Mouse (Mus musculus) lung, postnatal 0 days (tissue): ENCODE results near the gene Med19. TPM values are rescaled to one million over a fixed set of nuclear protein-coding genes. Genes with fewer than 3 reads are reported as not detected.
A peak's percentile ranks its signal among the peaks of the same experiment; 100 is the strongest.

Experiments used
- ATAC-seq: fragments of 200-750 bp; cut with Nextera tagmentation; 2 replicates; pipeline ENCODE4 v1.8.0; 2017; ENCODE audit warnings: moderate library complexity
- DNase-seq: peaks from one replicate; pipeline ENCODE4 v3.0.0-alpha.2; 2016; ENCODE audit warnings: low spot score
- H3K27ac ChIP-seq: fragments of 300-500 bp; sonication (generic); 2 replicates; pipeline ENCODE4 v1.5.1; 2014; ENCODE audit warnings: antibody characterized with exemption, mild to moderate bottlenecking, low read length, mixed read lengths
- H3K27me3 ChIP-seq: fragments of 300-500 bp; sonication (generic); replicated peaks from 2 replicates; pipeline ENCODE4 v1.6.1; 2014; ENCODE audit warnings: low read length, mixed read lengths; ENCODE audit not compliant: insufficient read depth
- H3K36me3 ChIP-seq: fragments of 300-500 bp; sonication (generic); 2 replicates; pipeline ENCODE4 v1.6.1; 2014; ENCODE audit warnings: low read length, mixed read lengths; ENCODE audit not compliant: insufficient read depth
- H3K4me1 ChIP-seq: fragments of 300-500 bp; sonication (generic); 2 replicates; pipeline ENCODE4 v1.6.1; 2014; ENCODE audit warnings: antibody characterized with exemption, low read depth, low read length, mixed read lengths; ENCODE audit not compliant: insufficient read depth
- H3K4me2 ChIP-seq: fragments of 300-500 bp; sonication (generic); replicated peaks from 2 replicates; pipeline ENCODE4 v1.6.1; 2014; ENCODE audit warnings: low read depth, mild to moderate bottlenecking, low read length, moderate library complexity, mixed read lengths
- H3K4me3 ChIP-seq: fragments of 300-500 bp; sonication (generic); 2 replicates; pipeline ENCODE4 v1.5.1; 2014; ENCODE audit warnings: low read depth, low read length
- H3K9ac ChIP-seq: fragments of 300-500 bp; sonication (generic); replicated peaks from 2 replicates; pipeline ENCODE4 v1.6.1; 2014; ENCODE audit warnings: low read depth, mild to moderate bottlenecking
- H3K9me3 ChIP-seq: fragments of 300-500 bp; sonication (generic); 2 replicates; pipeline ENCODE4 v1.6.1; 2016; ENCODE audit warnings: low read length, mixed read lengths
- CTCF ChIP-seq: IDR thresholded peaks from 2 replicates; pipeline ENCODE4 v1.5.1; 2016; ENCODE audit warnings: antibody characterized with exemption, mild to moderate bottlenecking
- EP300 ChIP-seq: IDR thresholded peaks from 2 replicates; pipeline ENCODE4 v1.6.1; 2016; ENCODE audit warnings: antibody characterized with exemption, mild to moderate bottlenecking, control low read depth
- WGBS: fragments of 180-500 bp; shearing (Covaris S2); extraction: QIAGEN DNeasy Blood & Tissue Kit; methylation state at CpG from one replicate; pipeline ENCODE4 v1.1.7; 2014; 5-methylcytosine and 5-hydroxymethylcytosine counted together
- polyA plus RNA-seq: library from polyadenylated mRNA; unstranded; fragments of >200 nt; fragmentation: Nextera tagmentation; extraction: Ambion mirVana; gene quantifications from 2 replicates; pipeline ENCODE4 v1.2.1, GENCODE M21; 2015

The Med19 gene
- polyA plus RNA-seq, 1 experiment from 2014 or later = 21.0 TPM

GRCm38 (mm10) chr2:84648369-84648768 is 29.8 kb upstream of the Med19 start:
- 10% methylated on average over 6 of the region's 6 CpGs for whole genome bisulfite sequencing
- DNase-seq (peak; percentile 61), ATAC-seq (no peak)
- Histone ChIP-seq H3K36me3 (no peaks in the 10 kb centered on the region), H3K4me1 (peaks cover 7% of the 10 kb centered on the region), H3K27me3 (no peaks in the 10 kb centered on the region), H3K4me2 (peak overlapping the region; percentile 66), H3K27ac (peak overlapping the region; percentile 60), H3K9ac (peak overlapping the region; percentile 48; the same call in 1 of the 2 replicates), H3K4me3 (peak overlapping the region; percentile 73), H3K9me3 (no peaks in the 10 kb centered on the region)
- TF ChIP-seq EP300 = no peak
- TF ChIP-seq CTCF = peak; percentile 45

- H3K9ac ChIP-seq = peak overlapping the region; percentile 80
- H3K36me3 ChIP-seq = no peaks in the 10 kb centered on the region
- DNase-seq (peak; percentile 58), ATAC-seq (no peak)
- H3K4me1 ChIP-seq = peaks cover 3% of the 10 kb centered on the region
- no peaks in the 10 kb centered on the region for H3K9me3 ChIP-seq
- peak overlapping the region; percentile 66 for H3K4me2 ChIP-seq
- WGBS = 1% methylated on average over 10 of the region's 10 CpGs
- H3K27ac ChIP-seq = peak overlapping the region; percentile 96
- H3K27me3 ChIP-seq = no peaks in the 10 kb centered on the region
- TF ChIP-seq CTCF (no peak), EP300 (no peak)
- peak overlapping the region; percentile 73 for H3K4me3 ChIP-seq
These were observed 28.5 kb upstream of the Med19 start for GRCm38 (mm10) chr2:84649674-84650073.

DNA sequence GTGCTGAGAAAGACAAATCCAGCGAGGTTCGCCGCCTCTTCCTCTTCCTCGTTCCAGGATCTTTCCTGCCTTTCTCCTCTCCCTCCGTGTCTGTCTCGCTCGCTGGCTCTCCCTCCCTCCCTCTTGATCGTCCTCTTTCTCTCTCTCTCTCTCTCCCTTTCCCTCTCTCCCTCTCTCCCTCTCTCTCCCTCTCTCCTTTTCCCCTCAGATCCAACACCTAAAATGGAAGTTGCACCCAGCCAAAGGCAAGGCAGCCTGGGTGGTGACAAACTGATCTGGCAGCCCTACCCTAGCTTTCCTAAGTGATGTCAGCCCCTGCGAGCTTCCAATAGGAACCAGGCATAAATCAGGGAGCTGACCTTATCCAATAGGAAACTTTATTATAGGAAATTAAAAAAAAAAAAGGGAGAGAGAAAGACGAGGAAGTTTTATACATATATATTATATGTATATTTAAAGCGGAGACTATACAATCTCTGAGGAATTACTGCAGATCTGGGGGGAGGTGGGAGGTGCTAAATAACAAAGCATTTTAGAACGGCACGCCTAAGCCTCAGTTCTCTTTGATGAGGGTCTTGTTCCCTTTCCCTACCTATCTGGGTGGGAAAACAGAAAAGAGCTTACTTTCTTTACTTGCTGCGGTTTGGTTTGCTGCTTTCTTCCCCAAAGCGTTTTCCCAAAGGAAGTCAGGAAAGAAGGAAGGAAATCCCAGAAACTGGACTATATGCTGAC is 27.6 kb upstream of the Med19 start, which contains the start of gene Ctnnd1:
Gene Ctnnd1 (minus strand): TSS at position 302 of the 732 bp plus-strand sequence.
- no peaks in the 10 kb centered on the region for H3K27me3 ChIP-seq
- under 1% methylated on average over 15 of the region's 15 CpGs for WGBS

DNA sequence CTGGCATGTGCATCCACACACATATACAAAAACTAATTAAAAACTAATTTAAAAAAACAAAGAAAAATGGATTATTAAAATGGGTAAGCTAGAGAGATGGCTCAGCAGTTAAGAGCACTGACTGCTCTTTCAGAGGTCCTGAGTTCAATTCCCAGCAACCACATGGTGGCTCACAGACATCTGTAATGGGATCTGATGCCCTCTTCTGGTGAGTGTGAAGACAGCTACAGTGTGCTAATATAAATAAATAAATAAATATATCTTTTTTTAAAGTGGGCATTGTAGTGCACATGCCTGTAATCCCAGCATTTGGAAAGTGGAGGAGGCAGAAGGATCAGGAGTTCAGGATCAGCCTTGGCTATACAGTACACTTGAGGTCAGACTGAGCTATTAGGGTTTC is 24.8 kb upstream of the Med19 start:
- Histone ChIP-seq H3K4me3 (no peak overlapping the region), H3K27ac (no peak overlapping the region), H3K4me2 (no peak overlapping the region), H3K9me3 (no peaks in the 10 kb centered on the region), H3K9ac (no peak overlapping the region), H3K36me3 (no peaks in the 10 kb centered on the region), H3K4me1 (no peaks in the 10 kb centered on the region; the same call in 1 of the 2 replicates), H3K27me3 (no peaks in the 10 kb centered on the region)
- no peak for DNase-seq
- ATAC-seq = no peak
- peak; percentile 56 for TF ChIP-seq CTCF
- TF ChIP-seq EP300 = no peak

More for the DNA sequence above, 27.6 kb upstream of the Med19 start, which contains the start of gene Ctnnd1:
- Histone ChIP-seq H3K4me2 (peak within 1 kb of the TSS; percentile 69), H3K4me3 (peak within 1 kb of the TSS; percentile 73), H3K36me3 (no peaks in the 10 kb centered on the region), H3K27ac (peak within 1 kb of the TSS; percentile 96), H3K9ac (peak within 1 kb of the TSS; percentile 82), H3K4me1 (peaks cover 3% of the 10 kb centered on the region), H3K9me3 (no peaks in the 10 kb centered on the region)
- TF ChIP-seq CTCF = no peak
- TF ChIP-seq EP300 = peak; percentile 54
- ATAC-seq (peak; percentile 100), DNase-seq (peak; percentile 99)

DNA sequence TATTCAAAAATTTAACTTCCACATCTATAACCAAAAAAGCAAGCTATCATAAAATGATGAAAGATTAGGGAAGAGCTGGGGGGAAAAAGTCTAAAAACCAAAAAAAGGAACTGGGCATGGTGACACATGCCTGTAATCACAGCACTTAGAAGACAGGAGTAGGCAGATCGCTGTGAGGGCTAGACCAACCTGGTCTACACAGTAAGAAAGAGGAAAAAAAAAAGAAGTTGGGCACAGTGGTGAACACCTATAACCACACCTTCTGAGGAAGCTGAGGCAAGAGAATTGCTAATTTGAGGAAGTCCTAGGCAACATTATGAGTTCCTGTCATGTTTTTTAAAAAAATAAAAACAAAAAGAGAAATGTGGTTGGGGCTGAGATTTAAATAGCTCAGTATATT is 22.3 kb upstream of the Med19 start:
- Histone ChIP-seq H3K4me3 (no peak overlapping the region), H3K36me3 (no peaks in the 10 kb centered on the region), H3K4me1 (no peaks in the 10 kb centered on the region; the same call in 1 of the 2 replicates), H3K4me2 (no peak overlapping the region), H3K9me3 (no peaks in the 10 kb centered on the region), H3K9ac (no peak overlapping the region), H3K27me3 (no peaks in the 10 kb centered on the region), H3K27ac (no peak overlapping the region)
- 58% methylated on average over 1 of the region's 1 CpGs for WGBS
- no peak for ATAC-seq
- TF ChIP-seq EP300 = no peak
- TF ChIP-seq CTCF = no peak
- no peak for DNase-seq

DNA sequence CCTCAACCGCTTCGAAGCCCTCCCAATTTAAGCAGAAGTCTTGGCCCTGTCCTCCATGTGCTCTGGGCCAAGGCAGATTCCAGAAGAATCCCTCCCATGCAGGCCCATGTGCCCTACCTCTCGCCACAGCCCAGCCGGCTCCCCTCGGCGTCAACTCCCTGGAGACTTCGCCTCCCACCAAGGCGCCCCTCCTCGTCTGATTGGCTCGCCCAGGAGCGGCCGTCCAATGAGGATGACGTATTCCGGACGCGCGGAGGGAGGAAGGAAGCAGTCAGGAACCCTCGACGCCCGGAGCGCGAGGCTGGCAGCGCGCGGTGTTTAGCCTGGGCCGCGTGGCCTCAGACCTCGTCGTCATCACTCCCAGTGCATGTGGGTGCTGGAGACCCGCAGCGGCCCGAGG is 19.4 kb upstream of the Med19 start, which contains the start of gene Btbd18:
Gene Btbd18 (plus strand): TSS at position 274 of the 400 bp plus-strand sequence.
- ATAC-seq = no peak
- Histone ChIP-seq H3K4me2 (no peak within 1 kb of the TSS), H3K4me1 (no peaks in the 10 kb centered on the region), H3K27ac (no peak within 1 kb of the TSS), H3K9me3 (no peaks in the 10 kb centered on the region), H3K36me3 (no peaks in the 10 kb centered on the region), H3K27me3 (no peaks in the 10 kb centered on the region), H3K9ac (no peak within 1 kb of the TSS), H3K4me3 (no peak within 1 kb of the TSS)
- 94% methylated on average over 31 of the region's 32 CpGs for WGBS
- TF ChIP-seq CTCF = no peak
- no peak for TF ChIP-seq EP300
- no peak for DNase-seq
